Mouse (Mus musculus): ENCODE measurements at regions not wholly inside any gene's neighbourhood (a gene's known extent, or its start where the extent isn't known, plus 50 kb on each side); places are given as distances from the start of the nearest gene placed in this dataset.

DNA sequence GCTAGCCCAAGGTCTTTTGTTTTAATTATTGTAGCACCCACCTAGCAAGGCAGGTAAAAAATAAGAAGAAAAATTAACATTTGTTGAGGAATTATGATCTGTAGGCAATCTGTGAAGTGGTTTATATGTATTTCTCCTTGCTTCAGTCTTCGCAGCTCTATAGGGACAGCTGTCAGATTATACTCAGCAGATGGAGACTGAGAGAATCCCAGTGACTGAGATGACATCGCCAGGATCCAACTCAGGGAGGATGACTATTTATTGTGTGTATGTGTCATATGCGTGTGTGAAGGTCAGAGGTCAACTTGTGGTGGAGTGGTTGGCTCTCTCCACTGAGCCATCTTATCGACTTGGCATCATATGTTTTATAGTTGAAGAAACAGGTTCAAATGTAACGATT, 362.0 kb upstream of the Chd6 start:
- intact Hi-C loops (cut with DNase I), result loop anchor here (5.0 kb wide), 1 partner anchor 1211 kb away; no protein-coding TSS in a partner anchor
- DNase-seq (ENCODE audit: low spot score in 2 of 2), result peak in 1 of 2 experiments; percentile 4

DNA sequence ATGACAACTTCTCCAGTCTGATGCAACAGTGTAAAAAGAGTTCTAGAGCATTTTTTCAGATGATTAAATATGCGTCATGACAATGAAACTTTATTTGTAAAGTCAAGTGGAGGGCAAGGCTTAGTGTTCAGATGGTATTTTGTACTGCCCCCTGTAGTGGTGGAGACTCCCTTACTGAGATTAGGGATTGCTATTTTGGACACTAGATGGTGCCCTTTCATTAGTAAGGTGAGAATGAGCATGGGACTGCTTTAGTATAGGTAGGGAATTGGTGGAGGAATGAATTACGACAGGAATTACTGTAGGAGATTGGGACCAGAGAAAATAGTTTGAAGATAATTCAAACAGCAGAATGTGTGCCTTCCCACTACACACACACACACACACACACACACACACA, 361.1 kb upstream of the Chd6 start:
- peak; percentile 7 to 57 for DNase-seq (ENCODE audit: low spot score in 2 of 2)
- intact Hi-C loops (cut with DNase I), result loop anchor here (5.0 kb wide), 1 partner anchor 1212 kb away; no protein-coding TSS in a partner anchor

GRCm38 (mm10) chr2:161467035-161467434, 358.2 kb upstream of the Chd6 start:
- intact Hi-C loops (cut with DNase I), result loop anchor here (10.0 kb wide), 1 partner anchor 1448 kb away; no protein-coding TSS in a partner anchor
- DNase-seq (ENCODE audit: low spot score in 2 of 2), result no peak

DNA sequence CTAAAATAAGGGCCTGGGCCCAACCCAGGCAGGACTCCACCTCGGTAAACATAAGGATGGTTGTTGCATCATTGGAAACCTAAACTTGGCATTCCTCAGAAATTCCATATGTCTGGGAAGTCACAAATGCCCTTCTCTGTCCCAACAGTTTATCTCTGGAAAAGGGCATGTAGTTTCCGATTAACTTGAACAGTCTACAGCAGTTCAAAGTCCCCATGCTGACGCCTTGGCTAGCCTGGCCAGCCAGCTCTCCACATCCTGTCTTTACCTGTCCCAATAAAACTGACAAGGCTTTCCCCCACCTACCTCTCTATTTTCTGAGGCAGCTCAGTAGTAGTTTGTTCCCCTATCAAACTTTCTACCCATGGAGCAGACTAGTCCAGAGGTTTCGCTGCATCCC, 351.7 kb upstream of the Chd6 start:
- no peak for DNase-seq (ENCODE audit: low spot score in 2 of 2)
- intact Hi-C loops (cut with DNase I), result loop anchor here (10.0 kb wide), 1 partner anchor 1454 kb away; no protein-coding TSS in a partner anchor

DNA sequence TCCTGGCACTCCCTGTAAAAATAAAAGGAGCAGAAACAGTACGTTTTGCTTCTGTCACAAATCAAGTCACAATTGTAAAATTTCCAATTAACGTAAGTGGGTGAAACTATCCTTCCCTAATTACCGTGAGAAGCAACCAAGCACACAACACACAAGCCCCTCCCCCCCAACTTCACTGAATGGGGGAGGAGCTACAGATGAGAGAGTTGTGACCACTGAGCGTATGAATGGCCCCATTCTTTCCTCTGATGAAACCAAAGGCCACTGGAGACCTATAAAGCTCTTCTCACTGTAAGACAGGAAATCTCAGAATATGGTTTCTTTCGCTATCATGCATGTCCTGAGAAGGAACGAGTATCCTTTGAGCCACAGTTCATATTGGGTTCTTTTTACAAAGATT, 345.6 kb upstream of the Chd6 start:
- no peak for DNase-seq (ENCODE audit: low spot score in 2 of 2)
- intact Hi-C loops (cut with DNase I), result no loop called here

DNA sequence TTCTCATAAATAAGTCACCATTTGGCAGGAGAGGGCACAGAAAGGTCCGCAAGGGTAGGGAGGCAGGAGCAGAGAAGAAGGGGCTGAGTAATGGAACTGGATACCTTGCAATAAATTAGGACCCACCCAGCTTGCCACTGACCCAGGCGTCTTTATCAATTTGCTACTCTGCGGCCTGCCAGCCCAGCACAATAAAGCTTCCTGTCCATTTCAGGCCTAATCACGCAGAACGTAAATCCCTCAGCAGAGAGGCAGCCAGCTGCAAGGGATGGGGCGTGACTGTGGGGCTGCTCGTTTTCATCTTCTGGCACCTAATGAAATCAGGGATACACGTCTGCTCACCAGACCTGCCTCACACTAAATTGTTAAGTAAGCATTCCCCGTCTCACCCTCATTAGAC, 324.9 kb upstream of the Chd6 start:
- DNase-seq (ENCODE audit: low spot score in 2 of 2), result no peak
- intact Hi-C loops (cut with DNase I), result no loop called here

DNA sequence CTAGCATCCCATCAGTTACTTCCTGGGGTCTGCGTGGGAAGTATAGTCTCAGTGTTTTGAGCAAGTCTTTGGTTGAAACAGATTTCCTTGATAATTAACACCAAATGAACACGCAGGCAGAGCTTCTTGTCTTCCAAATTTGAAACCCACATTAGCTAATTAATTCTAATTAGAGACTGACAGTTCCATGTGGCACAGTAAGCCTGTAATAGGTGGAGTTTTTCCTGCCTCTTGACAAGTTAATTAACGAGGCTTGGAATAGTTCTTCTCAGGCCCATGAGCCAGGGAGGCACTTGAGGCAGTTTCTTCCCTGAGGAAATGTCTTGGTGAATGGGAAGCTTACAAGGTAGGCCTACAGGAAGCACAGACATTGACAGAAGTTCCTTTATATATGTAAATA, 320.4 kb upstream of the Chd6 start:
- no peak for DNase-seq (ENCODE audit: low spot score in 2 of 2)
- intact Hi-C loops (cut with DNase I), result no loop called here

DNA sequence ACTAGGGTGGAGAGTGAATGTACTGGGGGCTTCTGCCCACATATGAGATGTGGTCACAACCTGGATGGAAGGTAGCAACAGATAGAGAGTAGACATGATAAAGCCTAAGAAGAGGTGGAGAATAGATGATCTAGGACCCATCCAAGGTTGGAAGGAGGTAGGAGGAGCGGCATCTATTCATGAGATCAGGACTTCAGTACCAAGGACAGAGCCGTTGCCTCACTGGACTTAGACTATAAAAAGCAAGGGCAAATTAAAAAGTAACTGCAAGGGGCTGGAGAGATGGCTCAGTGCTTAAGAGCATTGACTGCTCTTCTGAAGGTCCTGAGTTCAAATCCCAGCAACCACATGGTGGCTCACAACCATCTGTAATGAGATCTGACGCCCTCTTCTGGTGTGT, 316.7 kb upstream of the Chd6 start:
- intact Hi-C loops (cut with DNase I), result no loop called here
- no peak for DNase-seq (ENCODE audit: low spot score in 2 of 2)

GRCm38 (mm10) chr2:161418062-161418461, 309.2 kb upstream of the Chd6 start:
- intact Hi-C loops (cut with DNase I), result no loop called here
- peak; percentile 23 to 83 for DNase-seq (ENCODE audit: low spot score in 2 of 2)

GRCm38 (mm10) chr2:161416218-161416927, 307.5 kb upstream of the Chd6 start:
- intact Hi-C loops (cut with DNase I), result no loop called here
- no peak for DNase-seq (ENCODE audit: low spot score in 2 of 2)

DNA sequence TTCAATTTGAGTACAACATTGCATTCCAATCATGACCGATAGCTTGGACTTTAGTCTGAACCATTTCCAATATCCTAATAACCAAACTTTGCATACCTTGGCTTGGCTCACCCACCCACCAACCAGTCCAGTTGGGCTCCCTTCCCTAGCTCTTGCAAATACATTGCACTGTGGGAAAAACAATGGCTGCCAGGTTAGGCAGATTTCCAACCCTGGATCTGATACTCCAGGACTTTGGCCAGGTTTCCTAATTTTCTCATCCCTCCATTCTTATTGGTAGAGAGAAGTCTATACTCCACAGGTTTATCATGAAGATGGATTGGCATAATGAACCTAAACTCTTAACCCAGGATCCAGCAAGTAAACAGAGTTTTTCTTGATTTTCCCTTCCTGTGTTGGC, 299.4 kb upstream of the Chd6 start:
- no peak for DNase-seq (ENCODE audit: low spot score in 2 of 2)
- intact Hi-C loops (cut with DNase I), result no loop called here

GRCm38 (mm10) chr2:161405847-161406384, 297.0 kb upstream of the Chd6 start:
- peak in 1 of 2 experiments; percentile 11 for DNase-seq (ENCODE audit: low spot score in 2 of 2)
- intact Hi-C loops (cut with DNase I), result no loop called here

DNA sequence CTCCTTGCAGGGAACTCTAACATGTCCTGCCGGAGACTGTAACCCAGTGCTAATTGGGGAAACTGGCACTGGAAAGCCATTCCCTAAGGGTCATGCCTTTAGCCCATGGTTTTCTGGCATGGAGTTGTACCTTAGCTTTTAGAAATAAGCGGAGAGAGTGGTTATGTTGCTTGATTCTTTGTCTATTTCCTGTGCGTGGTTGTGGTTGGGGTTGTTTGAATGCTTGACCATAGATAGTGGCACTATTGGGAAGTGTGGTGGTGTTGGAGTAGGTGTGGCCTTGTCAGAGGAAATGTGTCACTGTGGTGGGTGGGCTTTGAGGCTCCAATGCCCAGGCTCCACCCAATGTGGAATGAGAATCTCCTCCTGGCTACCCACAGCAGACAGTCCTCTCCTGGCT, 289.2 kb upstream of the Chd6 start:
- DNase-seq (ENCODE audit: low spot score in 2 of 2), result no peak
- intact Hi-C loops (cut with DNase I), result no loop called here

GRCm38 (mm10) chr2:161390954-161391690, 282.2 kb upstream of the Chd6 start:
- intact Hi-C loops (cut with DNase I), result no loop called here
- DNase-seq (ENCODE audit: low spot score in 2 of 2), result no peak

DNA sequence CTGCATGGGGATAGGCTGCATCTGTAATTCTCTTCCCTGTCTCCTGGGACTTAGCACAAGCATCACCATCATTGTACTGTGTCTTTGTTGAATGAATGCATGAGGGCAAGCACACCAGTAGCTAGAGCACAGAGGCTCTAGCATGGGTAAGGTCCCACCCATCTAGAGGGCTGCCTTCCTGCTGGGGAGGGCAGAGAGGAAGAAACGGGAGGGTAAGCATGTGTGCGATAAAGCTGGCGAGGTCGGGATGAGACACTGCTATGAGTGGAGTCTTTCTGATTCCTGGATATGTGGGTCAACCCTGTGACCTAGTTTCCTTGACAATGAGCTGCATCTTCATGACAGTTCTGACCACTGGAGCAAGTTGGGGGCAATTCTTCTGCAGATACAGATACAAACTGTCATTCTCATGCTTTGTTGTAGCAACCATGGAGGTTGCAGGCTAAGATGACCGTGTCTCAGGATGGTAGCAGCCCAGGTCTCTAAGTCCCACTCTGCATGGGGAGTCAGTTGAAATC, 280.5 kb upstream of the Chd6 start:
- no peak for DNase-seq (ENCODE audit: low spot score in 2 of 2)
- intact Hi-C loops (cut with DNase I), result no loop called here

- no peak for DNase-seq (ENCODE audit: low spot score in 2 of 2)
- intact Hi-C loops (cut with DNase I), result no loop called here
Observed at GRCm38 (mm10) chr2:161387054-161387453, 278.2 kb upstream of the Chd6 start.

DNA sequence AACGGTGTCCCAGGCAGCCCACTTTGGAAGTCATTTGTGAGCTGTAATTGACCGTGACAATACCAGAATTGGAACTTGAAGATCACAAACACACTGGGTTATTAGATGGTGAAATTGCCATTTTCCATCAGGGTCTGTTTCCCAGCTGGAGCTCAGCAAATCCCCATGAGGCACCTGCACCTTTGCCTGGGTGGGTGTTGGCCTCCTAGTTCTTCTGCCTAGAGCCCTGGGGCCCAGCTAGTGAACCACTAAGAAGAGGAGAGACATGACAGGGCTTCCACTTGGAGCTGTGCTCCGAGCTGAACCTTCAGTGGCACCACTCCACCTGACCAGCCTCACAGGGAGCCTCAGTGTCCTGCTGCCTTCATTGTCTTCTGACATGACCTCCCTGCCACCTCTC, 273.5 kb upstream of the Chd6 start:
- no peak for DNase-seq (ENCODE audit: low spot score in 2 of 2)
- intact Hi-C loops (cut with DNase I), result no loop called here

DNA sequence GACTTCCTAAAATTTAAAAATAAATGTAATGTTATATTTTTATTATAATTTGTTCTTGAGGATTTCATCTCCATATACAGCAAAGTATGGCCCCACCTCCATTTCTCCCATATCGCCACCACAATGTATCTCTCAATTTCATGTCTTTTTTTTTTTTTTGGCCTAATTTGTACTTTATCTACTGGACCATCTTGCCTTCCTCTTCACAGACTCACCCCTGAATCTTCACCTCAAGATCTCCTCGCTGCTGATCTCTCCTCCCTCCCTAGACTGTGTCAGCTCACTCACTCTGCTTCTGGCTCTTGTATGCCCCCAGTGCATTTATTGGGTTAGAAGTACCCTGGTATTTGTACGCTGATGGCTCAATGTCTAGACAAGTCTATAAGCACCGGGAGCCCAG, 269.4 kb upstream of the Chd6 start:
- intact Hi-C loops (cut with DNase I), result no loop called here
- no peak for DNase-seq (ENCODE audit: low spot score in 2 of 2)

GRCm38 (mm10) chr2:161362325-161362724, 253.4 kb upstream of the Chd6 start:
- intact Hi-C loops (cut with DNase I), result no loop called here
- peak in 1 of 2 experiments; percentile 64 for DNase-seq (ENCODE audit: low spot score in 2 of 2)

DNA sequence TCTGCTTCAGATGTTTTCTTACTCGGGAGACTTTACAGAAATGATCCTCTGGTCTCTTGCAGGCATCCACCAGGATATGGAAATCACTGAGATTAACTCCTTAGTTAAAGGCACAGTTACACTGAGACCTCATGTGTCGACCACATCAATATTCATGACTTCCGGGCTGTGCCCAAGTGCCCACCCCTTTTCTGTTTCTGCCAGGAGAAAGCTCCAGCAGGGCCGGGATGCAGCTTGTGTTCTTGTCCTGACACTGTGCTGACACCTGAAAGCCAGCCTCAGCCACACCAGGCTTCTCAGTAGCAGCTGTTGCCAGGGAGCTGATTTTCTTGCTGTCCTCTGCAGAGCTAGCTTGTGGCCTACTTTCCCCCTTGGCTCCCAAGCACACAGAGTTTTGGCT, 240.2 kb upstream of the Chd6 start:
- intact Hi-C loops (cut with DNase I), result no loop called here
- no peak for DNase-seq (ENCODE audit: low spot score in 2 of 2)

GRCm38 (mm10) chr2:161344018-161344417, 235.1 kb upstream of the Chd6 start:
- intact Hi-C loops (cut with DNase I), result no loop called here
- DNase-seq (ENCODE audit: low spot score in 2 of 2), result no peak
